Mouse (Mus musculus) adrenal gland (tissue): Measurements from ENCODE around the gene Cabp1.
"Not testable (repeated sequence)": the region's sequence is repeated elsewhere in the genome, so short reads cannot be mapped to it uniquely, and the experiment has no call there.

Source experiments
- intact Hi-C: fragments of 180-260 bp; cut with DNase I; formaldehyde crosslinking; loops from one replicate; pipeline ENCODE4 v1.15.1; 2025

Cabp1 gene

DNA sequence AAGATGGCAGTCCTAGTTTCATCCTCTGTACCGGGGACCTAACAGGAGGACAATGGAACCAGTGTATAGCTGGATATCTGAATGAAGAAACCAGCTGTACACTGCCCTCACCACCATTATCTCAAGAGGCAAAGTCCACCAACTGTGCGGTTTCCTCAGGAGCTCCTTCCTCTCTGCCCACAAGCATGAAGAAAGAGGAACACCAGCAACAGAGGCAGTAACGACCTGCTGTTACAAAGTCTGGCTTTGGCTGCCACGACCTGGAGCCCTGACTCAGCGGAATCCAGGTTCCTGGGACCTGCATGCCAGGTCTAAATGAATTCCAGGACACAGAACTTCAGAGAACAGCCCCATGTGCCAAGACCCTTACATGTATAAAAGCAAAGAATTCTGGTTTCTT is 38.4 kb downstream of the Cabp1 start:
- intact Hi-C loops, result no loop called here

DNA sequence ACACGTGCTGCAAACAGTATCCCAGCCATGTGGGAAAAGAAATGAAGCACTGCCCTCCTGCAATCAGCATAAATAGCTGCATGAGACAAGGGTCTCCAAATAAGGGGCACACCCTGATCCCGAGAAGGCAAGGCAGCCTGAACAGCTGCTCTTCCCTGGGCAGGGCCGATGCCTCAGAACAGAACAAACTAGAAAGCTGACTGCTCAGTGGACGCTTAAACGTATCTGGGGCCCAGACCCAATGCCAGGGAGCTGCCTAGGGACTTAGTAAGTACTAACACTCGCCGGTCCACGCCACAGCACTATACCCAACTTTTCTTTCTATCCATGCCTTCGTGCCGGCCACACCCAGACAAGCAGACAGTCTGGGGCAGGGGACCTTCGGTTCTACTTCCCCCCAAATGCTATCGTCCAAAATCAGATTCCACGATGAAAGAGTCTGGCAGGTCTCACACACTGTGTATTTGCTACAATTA is 39.0 kb downstream of the Cabp1 start:
- intact Hi-C loops, result no loop called here

DNA sequence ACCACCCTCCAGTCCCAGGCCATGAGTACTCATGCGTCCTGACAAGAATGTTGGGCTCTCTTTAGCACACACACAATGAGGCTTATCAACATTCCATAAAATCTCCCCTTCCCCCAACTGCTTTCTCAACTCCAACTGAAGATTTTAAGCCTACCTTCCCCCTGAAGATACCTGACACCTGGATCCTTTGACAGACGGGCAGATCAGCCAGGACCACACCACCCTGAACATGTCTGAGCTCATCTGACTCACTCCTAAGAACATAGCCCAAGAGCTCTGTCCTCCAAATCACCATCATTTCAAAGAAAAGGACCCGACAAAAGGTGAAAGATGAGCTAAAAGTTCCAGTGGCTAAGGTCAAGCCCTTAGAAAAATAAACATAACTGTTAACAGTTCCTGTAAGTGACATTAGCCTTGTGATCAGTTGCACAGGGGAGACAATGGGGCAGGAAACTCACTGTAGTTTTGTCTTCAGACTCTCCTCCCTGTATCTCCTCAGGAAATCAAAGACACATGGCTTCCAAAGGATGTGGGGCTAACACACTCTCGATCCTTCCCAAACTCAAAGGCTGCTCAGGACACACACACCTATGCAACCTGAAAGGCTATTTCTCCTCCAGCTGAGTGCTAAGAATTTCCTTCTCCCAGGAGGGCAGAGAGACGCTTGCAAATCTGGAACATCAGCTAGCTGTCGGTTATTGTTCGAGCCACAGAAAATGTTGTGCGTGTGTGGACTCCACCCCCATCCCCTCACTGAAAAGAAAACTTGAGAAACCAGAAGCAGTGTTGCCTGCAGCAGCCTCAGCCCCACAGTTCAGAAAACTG is 41.8 kb downstream of the Cabp1 start:
- intact Hi-C loops, result no loop called here

DNA sequence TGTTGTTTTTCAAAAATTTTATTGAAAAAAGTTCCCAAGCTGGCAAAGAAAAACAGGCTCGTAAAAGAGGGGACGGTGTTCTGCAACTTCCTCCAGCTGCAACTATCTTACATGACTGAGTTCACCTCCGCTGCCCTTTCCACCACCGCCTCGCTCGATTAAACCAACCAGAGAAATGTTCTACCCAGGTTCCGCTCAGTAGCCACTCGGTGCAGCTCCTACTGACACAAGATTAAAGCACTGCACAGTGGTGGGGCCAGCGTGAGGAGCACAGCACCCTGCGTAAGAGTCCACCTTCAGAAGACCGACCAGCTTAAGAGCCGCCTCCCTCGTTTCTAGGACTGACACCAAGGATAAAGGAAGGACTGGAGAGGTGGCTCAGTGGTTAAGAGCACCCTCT is 42.7 kb downstream of the Cabp1 start:
- intact Hi-C loops, result no loop called here

DNA sequence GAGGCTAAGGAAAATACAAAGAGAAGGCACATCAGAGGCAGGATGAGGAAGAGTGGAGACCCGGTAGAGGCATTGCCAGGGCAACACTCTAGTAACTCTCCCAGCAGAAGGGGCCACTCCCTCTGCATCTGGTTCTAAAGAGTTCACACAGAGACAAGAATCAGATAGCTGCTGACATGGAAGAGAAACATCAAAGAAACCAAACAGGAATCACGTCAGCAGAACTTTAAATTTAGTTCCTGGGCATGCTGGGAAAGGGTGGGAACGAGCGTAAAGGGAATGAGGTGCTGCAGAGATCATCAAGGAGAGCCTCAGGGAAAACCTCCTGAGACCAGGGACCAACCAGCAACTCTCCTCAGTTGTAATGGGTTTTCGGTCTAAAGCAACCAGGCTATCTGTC is 43.2 kb downstream of the Cabp1 start:
- intact Hi-C loops, result no loop called here

DNA sequence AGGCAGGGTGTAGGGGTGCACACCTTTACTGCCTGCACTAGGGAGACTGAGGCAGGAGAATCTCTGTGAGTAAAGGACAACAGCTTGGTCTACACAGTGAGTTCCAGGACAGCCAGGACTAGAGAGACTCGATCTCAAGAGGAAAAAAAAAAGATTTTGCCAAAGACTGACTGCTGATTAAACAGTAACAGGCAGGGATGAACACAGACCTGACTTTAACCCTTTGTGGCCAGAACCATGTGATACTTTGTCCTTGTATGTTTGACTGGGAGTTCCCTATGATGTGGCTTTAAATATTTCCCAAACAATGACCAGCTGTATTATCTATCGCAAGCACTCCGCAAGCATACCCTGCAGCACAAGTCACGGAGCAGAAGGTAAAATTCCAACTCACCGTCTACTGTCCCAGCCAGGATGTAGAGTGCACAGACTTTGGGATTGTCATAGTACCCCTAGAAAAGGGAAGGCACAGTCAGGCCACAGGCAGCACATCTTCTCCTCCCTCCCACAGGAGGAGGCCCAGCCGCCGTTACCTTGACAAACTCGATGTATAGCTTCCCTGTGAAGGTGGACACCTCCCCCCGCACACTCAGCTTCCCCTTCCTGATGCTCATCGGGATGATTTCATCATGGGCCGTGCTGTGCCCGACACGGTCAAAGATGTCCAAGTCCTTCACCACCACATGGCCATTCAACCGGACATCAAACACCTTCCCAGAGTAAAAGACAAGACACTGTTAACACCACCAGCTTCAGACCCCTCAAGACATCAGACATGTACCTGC is 44.3 kb downstream of the Cabp1 start:
- intact Hi-C loops, result no loop called here

DNA sequence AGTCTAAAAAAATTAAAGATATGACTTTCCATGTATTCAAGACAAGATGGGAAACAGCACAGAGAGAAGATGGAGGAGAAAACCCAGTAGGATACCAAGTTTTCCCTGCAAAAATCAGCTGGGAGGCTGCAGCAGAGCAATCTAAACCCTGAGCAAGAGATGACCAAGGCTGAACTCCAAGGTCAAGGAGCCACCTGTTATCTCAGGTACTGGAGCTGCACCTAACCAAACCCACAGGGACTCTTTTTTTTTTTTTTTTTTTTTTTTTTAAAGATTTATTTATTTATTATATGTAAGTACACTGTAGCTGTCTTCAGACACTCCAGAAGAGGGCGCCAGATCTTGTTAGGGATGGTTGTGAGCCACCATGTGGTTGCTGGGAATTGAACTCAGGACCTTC is 45.3 kb downstream of the Cabp1 start:
- intact Hi-C loops, result not testable (repeated sequence)

DNA sequence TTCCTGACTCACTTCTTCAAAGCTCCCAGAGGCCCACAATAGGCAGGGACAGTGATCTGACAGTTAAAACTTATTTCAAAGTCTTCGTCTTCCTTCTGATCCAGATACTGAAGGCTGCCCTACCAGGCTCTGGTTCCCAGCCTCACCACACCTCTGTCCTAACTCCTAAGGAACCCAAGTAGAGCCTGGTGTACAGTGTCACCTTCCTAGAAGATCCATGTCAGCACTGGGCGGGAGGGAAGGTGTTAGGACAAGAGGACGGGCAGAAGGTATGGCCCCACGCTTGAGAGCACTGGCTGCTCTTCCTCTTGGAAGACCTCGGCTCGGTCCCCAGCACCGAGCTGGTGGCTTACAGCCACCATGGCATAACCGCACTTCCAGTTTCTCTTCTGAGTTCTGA is 45.8 kb downstream of the Cabp1 start:
- intact Hi-C loops, result no loop called here

DNA sequence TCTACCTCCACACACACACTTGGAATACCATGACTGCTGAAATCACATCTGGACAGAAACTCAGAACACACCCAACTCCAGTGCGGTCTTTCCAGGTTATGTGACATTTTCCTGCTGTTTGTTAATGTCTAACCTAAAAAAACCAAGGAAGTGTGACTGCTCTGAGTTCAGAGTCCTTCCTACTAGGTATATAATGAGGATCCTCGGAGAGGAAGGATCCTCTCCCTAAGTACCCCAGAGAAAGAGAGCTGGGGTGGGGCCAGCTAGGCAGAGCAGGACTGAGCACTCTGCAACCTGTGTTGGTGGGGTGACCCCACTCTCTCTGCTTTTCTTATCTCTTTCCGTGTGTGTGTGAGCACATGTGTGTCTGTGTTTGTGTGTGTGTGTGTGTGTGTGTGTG is 46.8 kb downstream of the Cabp1 start:
- intact Hi-C loops, result no loop called here

DNA sequence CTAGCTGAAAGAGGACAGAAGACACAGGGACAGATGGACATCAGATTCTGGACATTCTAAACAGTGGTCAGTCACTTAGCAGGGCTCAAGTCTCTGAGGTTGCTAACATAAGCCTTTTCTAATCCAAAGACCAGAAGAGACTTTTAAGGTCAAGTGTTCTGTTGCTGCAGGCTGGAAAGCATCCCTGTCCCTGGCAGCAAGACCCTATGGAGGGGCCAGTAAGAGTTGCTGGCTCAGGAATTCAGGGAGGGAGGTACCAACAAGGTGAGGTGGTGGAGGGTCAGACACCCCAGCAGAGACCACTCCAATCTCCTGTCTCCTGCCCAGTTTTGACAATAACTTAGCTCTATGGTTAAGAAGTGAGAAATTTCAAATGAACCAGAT is 47.4 kb downstream of the Cabp1 start:
- intact Hi-C loops, result no loop called here

DNA sequence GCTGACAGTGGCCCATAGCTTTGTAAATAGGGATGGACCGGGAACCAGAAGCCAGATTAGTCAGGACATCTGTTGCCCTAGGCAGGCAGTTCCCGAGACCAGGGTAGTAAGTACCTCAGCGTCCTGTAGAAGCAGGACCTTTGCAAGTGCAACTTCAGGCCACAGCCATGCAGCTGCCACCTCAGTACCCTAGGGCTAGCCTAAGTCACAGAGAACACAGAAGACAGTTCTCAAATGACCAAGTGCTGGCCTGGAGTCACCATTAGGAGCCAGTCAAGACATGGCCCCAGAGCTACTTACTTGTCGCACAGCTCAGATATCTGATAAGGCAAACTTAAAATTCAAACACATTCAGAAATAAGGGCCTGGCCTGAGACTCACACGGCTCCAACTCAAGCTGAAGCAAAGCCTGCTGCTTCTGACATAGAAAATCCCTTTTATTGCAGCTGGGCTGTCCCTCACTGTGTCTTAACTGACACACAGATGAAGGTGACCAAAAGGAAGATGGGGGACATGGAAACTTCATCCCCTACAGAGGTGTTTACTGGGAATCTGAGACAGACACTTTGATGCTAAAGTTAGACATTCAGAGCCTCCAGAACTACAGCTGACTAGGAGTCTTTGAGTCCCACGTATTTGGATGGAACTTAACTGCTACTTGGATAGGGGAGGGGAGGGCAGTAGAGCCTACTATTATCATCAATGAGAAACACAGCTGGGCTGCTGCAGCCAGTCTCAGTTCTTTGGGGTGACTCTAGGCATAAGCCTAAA is 48.0 kb downstream of the Cabp1 start:
- intact Hi-C loops, result no loop called here

DNA sequence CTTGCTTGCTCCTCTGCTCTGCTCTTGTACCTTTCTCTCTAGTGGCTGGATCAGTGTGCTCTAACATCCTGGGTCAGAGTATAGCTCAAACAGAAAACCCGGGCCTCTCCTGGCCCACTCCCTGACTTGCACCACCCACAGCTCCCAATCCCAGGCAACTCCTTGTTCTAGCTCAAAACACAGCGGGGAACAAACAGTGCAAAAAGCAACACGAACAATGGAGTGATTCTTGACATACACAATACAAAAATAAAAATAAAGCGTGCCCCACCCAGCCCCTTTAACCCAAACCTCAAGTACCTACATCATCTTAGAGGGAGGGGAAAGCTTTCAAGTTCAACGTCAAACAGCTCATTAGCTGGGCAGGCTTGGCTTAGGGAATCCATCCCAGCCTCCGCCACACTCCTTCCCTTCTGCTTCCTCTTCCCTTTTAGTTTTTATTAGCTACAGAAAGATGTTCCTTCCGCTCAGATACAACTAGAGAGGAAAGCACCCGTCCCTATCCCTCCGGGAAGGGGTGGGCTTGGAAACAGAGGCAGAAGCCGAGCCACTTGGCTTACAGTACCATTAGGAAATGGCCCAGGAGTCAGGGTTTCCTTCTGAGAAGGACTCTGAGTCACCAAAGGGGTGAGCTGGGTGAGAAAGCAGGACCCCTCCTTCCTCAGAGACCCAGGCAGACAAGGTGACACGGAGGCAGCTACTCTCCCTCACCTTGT is 48.8 kb downstream of the Cabp1 start:
- intact Hi-C loops, result no loop called here

DNA sequence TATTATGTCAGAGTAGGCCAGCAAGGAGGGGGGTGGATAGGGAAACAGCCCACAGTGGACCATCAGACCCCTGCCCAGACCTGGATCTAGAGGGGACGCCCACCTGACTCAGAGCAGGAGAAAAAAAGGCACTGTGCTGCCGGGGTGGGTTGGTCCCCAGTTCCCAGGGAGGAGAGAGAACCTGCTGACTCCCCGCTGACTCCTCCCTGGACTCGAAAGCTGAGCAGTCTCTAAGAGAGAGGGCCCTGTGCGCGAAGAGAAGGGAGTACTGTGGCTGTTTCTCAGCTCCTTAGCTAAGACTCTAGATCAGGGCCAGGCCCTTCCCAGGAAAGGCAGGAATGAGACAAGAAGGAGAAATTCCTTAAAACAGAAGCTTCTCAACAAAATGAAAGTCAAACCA is 49.7 kb downstream of the Cabp1 start:
- intact Hi-C loops, result no loop called here

DNA sequence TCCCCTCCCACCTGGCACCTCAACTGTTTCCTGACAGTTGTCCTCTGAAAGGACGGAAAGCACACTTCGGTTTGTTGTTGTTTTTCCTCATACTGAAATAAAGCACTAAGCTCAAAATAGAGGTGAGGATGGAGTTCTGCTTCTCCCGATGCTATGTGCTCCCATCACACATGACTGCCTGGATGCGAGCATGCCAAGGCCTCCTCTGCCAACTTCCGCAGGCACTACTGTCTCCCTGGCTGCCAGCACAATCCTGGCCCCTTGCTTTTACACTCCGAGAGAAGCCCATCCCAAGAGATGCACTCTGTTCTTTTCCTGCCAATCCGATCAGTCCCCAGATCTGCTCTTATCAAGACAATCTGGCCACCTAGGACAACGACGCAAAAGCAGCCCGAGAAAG is 50.6 kb downstream of the Cabp1 start:
- intact Hi-C loops, result no loop called here

DNA sequence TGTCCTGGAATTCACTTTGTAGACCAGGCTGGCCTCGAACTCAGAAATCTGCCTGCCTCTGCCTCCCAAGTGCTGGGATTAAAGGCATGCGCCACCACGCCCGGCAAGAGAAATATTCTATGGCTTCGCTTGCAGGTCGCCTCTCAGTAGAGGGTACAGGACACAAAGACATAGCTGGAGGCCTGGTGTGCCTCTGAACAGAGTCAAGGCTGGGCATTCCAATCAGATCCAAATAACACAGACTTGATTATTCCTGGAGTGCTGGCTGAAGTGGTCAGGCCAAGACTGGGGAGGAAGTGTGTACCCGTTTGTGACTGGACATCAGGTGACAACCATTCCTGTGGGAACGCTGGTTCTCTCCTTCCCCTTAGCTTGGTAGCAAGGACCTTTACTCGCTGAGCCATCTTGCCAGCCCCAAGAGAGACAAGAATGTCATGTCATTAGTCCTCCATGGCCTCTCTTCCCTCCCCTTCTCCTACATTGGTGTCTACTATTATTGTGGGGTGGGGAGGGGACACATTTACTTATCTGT is 51.9 kb downstream of the Cabp1 start:
- intact Hi-C loops, result no loop called here

DNA sequence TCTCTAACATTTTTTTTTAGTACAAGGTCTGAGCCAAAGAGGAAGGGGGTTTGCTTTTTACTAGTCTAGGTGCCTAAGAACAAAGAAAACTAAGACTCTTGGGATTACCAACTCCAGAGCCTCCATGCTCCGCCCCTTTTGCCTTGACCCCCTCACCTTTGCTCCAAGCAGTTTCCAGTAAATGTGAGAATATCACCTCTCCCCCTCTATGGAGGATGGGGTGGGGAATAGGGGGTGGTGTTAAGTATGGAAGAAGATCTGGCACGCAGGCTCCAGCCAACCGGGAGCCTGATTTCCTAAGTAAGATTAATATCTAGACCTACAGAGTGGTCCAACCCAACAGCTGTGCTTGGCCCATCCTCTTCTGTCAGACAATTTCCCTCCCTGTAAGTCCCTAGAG is 53.5 kb downstream of the Cabp1 start:
- intact Hi-C loops, result no loop called here

DNA sequence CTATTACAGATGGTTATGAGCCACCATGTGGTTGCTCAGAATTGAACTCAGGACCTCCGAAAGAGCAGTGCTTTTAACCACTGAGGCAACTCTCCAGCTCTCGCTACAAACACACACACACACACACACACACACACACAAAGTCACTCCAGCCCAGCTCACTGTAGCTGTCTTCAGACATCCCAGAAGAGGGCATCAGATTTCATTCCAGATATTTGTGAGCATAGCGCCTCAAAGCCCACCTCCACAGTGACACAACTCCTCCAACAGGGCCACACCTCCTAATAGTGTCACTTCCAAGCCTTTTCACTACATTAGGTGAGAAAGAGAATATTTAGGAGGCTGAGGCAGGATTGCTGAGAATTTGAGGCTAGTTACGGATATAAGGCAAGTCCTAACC is 55.1 kb downstream of the Cabp1 start:
- intact Hi-C loops, result no loop called here

DNA sequence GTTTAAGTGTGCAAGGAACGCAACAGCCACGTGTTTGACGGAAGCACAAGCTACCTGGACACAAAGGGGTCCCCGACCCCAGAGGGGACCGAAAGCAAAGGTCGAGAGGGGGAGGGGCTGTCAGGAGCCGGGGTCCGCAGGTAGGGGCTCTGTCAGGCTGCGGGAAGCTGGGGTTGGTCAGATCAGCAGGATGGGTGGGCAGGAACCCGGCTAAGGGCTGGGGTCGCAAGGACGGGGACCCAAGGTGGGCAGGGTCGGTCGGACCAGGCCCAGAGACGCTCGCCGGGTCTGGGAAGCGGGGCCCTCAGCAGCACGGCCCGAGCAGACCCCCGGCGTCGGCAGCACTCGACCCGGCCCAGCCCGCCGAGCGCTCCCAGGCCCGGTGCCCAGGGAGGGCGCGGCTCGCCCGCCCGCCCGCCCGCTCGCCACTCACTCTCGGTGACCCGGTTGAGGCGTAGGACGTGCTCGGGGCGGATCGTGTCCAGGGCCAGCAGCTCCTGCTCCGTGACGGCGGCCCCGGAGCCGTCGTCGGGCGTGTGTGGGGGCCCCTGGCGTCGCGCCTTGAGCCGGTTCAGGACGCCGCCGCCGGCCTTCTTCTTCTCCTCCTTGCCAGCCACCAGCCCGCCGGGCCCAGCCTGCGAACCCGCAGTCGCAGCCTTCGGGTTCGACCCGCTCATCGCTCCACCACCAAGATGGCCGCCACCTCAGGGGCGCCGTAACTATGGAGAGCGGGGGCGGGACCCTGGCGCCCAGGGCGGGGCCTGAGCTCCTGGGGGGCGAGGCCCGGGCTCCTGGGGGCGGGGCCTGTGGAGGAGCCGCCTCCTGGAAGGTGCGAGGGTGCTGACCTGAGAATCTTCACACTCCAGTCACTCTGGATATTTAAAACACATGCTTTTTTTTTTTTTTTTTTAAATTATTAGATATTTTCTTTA is 59.7 kb downstream of the Cabp1 start, which contains the start of gene Unc119b:
Gene Unc119b, minus strand, starts transcription at position 742 of the 932 bp plus-strand sequence.
- intact Hi-C loops, result no loop called here

DNA sequence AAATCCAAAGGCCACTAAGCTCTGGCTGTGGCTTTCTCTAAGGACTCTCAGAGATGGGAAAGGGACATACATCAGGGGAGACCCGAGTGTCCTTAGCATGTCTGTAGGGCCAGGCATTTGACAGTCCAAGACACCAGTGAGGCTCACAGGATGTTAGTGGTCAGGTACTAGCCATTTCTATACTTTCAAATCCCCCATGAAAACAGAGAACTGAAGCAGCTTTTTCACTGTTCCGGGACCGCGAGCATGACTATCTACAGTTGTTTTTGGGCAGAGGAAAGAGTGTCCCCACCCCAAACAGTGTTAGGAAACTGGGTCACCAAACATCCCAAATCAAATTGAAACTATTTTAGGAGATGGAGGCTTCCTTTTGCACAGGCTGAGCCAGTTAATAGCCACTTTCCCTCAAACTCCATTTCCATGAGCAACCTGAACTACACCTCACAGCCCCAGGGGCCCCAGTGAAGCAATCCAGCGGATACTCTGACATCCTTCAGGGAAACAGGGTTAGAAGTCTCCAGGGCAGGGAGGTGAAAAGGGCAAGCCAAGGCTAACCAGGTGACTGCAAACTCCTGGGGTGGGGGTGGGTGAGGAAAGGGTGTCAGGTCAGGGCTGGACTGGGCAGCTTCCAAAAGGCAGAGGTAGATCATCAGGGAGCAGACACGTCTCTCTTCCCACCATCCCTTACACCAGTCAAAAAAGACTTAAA is 60.7 kb downstream of the Cabp1 start:
- intact Hi-C loops, result no loop called here
